Mouse (Mus musculus) lung, postnatal 14 days (tissue): Measurements from ENCODE around the gene Arfip2.

Experiments
- DNase-seq: peaks from one replicate; pipeline ENCODE4 v3.0.0; 2021

The Arfip2 gene

DNA sequence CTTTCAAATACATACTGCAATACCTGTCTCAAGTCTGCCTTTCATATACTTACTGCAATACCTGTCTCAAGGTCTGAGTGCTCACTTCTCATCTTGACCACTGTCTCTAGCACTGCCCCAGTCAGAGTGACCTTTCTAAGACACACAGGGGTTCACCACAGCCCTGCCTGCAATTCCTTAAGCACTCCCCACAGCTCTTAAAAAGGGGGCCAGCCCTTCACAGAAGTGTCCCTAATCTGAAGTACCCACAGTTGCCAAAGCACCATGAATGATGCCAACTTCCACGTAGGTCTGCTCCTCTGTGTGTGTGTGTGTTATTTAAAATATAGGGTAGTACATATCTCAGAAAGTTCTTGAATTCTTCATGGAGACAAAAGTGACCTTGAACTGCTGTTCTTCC is 28.4 kb downstream of the Arfip2 start:
- DNase-seq, result no peak

DNA sequence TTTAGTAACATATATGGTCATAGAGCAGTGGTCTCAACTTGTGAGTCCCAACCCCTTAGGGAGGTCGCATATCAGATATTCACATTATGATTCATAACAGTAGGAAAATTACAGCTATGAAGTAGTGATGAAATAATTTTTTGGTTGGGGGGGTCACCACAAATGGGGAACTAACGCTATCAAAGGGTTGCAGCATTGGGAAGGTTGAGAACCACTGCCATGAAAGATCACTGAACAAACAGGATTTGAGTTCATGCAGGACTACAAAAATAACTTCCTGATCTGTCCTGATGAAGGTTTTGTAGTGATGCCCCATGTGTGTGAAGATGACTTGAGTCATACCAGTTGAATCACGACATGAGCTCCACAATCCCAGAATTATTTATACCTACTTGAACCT is 31.7 kb downstream of the Arfip2 start:
- DNase-seq, result no peak

DNA sequence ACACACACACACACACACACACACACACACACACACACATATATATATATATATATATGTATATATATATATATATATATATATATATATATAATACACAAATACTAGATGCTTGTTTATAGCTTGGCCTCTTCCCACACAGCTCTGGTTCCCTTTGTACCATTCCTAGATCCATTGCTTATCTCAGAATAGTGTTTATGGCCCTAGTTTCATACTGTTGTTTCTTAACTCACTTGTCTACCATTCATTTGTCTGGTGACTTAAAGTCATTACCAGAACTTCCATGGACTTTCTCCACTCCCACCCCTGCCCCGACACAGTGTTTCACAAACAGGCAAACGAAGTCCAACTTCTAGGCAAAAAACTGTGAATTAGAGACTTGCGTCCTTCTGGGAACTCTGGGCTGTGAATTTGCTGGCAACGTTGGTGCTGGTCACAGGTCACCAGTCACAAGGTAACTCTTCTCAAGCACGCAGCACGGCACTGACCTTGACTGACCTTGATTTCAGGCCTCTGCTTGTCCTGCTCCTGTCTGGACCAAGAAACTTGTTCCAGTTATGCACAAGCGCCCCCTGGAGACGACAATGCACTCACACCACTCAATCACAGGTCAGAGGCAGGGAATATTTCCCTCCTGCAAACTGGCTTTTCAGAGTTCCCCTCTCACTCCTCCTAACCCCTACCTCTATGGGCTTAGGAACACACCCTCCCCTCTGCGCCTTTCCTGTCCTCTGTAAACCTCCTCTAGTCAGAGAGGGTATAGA is 37.2 kb downstream of the Arfip2 start:
- peak; percentile 88 for DNase-seq

DNA sequence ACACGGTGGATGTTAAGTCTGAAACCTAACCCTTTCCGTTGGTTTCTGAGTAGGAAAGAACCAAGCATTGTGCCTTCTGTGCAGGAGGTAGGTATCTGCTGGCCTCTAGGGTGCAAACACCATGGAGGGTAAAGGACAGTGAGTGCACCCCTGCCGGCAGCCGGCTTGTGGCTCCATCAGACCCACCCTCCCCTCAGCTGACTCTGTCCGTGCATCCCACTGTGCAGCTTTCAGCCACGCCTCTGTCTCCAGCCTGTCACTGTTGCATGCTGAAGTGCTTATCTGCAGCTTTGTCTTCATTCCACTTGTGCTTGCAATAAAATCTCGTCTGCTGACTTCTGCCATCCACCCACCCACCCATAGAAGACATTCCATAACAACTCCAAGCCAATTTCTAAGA is 50.1 kb downstream of the Arfip2 start:
- no peak for DNase-seq

DNA sequence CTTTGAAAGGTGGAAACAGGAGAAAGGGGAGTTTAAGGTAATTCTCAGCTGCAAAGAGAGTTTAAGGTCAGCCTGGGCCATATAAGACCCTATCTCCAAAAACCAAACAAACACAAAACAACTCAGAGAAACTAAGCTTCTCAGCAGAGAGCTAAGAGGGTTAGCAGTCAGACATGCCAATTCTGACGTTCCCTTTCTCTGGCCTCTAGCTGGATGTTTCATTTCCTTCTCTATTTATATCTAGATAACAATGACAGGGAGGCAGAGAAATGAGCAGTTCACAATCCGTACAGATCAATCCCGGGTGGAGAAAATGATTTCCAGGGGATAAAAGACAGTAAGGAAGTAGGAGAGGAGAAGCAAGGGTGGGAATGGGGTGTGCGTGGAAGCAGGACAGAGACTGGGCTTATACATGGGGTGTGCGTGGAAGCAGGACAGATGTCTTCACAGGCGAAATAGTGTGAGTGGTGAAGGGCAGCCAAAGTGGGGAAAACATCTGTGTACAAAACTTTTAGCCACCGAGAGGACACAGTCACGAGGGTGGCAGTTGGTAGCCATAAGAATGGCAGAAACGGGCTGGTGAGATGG is 51.8 kb downstream of the Arfip2 start:
- DNase-seq, result no peak
